Mouse (Mus musculus) ES-Bruce4 (cell line): ENCODE data around the gene Dexi. TPM values are rescaled to one million over a fixed set of nuclear protein-coding genes. Genes with fewer than 3 reads are reported as not detected.
A peak's percentile ranks its signal among the peaks of the same experiment; 100 is the strongest.

Source experiments
- H3K27ac ChIP-seq: 2 replicates; pipeline ENCODE4 v1.5.1; 2012; ENCODE audit warnings: low read length, inconsistent platforms; ENCODE audit not compliant: insufficient read depth
- H3K27me3 ChIP-seq: 2 replicates; pipeline ENCODE4 v1.6.1; 2012; ENCODE audit warnings: mild to moderate bottlenecking, low read length, inconsistent platforms; ENCODE audit not compliant: control insufficient read depth, poor library complexity, insufficient read depth, severe bottlenecking
- H3K36me3 ChIP-seq: 2 replicates; pipeline ENCODE4 v1.6.1; 2012; ENCODE audit warnings: inconsistent platforms, mild to moderate bottlenecking, low read length, moderate library complexity; ENCODE audit not compliant: control insufficient read depth, poor library complexity, insufficient read depth, severe bottlenecking
- H3K4me1 ChIP-seq: one replicate; pipeline ENCODE4 v1.8.1; 2011; ENCODE audit warnings: low read length; ENCODE audit not compliant: control insufficient read depth, insufficient read depth
- H3K4me3 ChIP-seq: 2 replicates; pipeline ENCODE4 v1.5.1; 2011; ENCODE audit warnings: low read depth, mild to moderate bottlenecking, low read length
- H3K9ac ChIP-seq: 2 replicates; pipeline ENCODE4 v1.6.1; 2012; ENCODE audit warnings: low read depth, mild to moderate bottlenecking, inconsistent platforms; ENCODE audit not compliant: poor library complexity, severe bottlenecking
- H3K9me3 ChIP-seq: replicated peaks from 2 replicates; pipeline ENCODE4 v1.6.1; 2012; ENCODE audit warnings: mild to moderate bottlenecking, low read length, inconsistent platforms; ENCODE audit not compliant: control insufficient read depth, poor library complexity, insufficient read depth, severe bottlenecking
- CTCF ChIP-seq: IDR thresholded peaks from one replicate; pipeline ENCODE4 v1.8.1; 2011; ENCODE audit warnings: low read depth, low read length
- EP300 ChIP-seq: IDR thresholded peaks from 2 replicates; pipeline ENCODE4 v1.6.1; 2011; ENCODE audit warnings: low read depth, low read length; ENCODE audit not compliant: insufficient read depth
- POLR2A ChIP-seq: IDR thresholded peaks from one replicate; pipeline ENCODE4 v1.8.1; 2011; ENCODE audit warnings: low read length; ENCODE audit not compliant: insufficient read depth
- polyA plus RNA-seq: library from polyadenylated mRNA; stranded (reverse); fragments of >200 nt; gene quantifications from 2 replicates; pipeline ENCODE4 v1.2.4, GENCODE M21; 2011; ENCODE audit warnings: low read depth; ENCODE audit not compliant: missing spikeins, insufficient read depth, insufficient read length

Gene Dexi
- polyA plus RNA-seq, 1 experiment: 7.0 TPM

DNA sequence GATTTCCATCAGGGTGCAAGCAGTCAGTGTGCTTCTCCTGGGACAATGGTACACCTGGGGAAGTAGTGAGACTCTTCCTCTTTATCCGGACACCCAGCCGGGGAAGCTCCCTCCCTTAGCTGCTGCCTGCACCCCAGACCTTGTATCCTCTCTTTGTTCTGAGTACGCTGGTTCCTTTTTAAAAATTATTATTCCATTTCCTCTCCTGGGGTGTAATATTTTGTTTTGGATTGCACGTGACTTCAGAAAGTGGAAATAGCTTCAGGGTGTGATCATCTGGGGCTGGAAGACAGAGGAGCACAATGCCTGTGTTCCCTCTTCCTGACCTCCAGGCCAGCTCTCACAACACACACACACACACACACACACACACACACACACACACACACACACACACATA, 60.5 kb downstream of the Dexi start:
- Histone ChIP-seq H3K36me3 (no peaks in the 10 kb centered on the region), H3K4me3 (no peak overlapping the region), H3K27me3 (no peaks in the 10 kb centered on the region), H3K9ac (no peak overlapping the region), H3K9me3 (no peaks in the 10 kb centered on the region), H3K4me1 (peaks cover 2% of the 10 kb centered on the region), H3K27ac (no peak overlapping the region)
- TF ChIP-seq EP300 (no peak), POLR2A (no peak), CTCF (no peak)

DNA sequence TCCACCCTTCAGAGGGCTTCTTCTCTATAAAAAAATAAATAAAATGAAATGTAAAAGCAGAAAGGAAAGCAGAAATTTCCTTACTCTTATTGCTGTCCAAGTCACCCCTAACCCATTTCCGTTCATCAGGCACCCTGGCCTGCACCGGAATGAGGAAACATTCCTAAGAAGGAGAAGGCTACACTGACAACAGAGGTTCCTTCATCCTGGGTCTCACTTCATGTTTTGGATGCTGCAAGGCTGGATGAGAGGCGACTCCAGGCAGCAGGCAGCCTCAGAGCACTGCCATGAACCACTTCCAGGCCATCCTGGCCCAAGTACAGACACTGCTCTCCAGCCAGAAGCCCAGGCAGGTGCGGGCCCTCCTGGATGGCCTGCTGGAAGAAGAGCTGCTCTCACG, 63.0 kb downstream of the Dexi start, which contains the start of gene Ciita:
TSS of gene Ciita (plus strand) at position 203 of the 400 bp plus-strand sequence.
- Histone ChIP-seq H3K4me1 (peaks cover 2% of the 10 kb centered on the region), H3K9me3 (no peaks in the 10 kb centered on the region), H3K9ac (no peak within 1 kb of the TSS), H3K4me3 (no peak within 1 kb of the TSS), H3K27me3 (no peaks in the 10 kb centered on the region), H3K36me3 (no peaks in the 10 kb centered on the region), H3K27ac (no peak within 1 kb of the TSS)
- no peak for TF ChIP-seq EP300
- no peak for TF ChIP-seq POLR2A
- TF ChIP-seq CTCF: no peak

DNA sequence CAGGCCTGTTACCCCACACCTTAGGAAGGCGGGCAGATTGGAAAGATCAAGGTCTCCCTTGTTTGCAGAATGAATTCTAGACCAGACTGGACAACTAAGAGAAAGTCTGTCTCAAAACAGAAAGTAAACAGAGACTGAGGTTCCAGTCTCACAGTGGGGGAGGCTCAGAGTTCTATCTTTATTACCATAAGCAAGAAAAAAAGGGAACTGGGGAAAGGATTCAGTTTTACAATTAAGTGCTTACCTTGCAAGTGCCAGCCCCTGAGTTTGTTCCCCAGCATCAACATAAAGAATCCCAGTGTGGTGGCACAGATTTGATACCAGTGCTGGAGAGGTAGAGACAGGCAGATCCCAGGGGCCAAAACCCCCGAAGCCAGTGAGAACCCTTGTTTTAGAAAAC, 66.9 kb downstream of the Dexi start:
- Histone ChIP-seq H3K27me3 (no peaks in the 10 kb centered on the region), H3K4me3 (no peak overlapping the region), H3K4me1 (peaks cover 2% of the 10 kb centered on the region), H3K36me3 (no peaks in the 10 kb centered on the region), H3K9me3 (no peaks in the 10 kb centered on the region), H3K27ac (no peak overlapping the region), H3K9ac (no peak overlapping the region)
- TF ChIP-seq CTCF (no peak), EP300 (no peak), POLR2A (no peak)

DNA sequence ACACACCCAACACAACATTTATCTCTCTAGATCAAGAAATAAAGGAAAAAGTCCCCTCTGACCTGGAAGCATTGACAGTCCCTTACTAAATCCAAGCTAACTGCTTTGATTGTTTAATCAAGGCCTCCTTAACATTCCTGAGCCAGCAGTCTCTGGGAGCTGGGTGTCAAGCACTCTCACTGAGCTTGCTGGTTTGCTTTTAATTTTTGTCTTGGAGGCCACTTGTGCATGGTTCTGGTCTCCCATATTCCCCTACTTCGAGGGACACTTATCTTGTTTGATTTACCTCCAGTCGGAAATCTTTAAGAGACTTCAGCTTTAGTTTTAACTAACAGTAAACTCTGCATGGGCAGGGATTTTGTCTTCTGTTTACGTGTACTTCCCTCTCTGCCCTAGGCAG, 67.9 kb downstream of the Dexi start:
- no peak overlapping the region for H3K9ac ChIP-seq
- peaks cover 2% of the 10 kb centered on the region for H3K4me1 ChIP-seq
- no peaks in the 10 kb centered on the region for H3K27me3 ChIP-seq
- no peak overlapping the region for H3K4me3 ChIP-seq
- no peak for TF ChIP-seq CTCF
- no peak for TF ChIP-seq EP300
- no peak for TF ChIP-seq POLR2A
- H3K36me3 ChIP-seq: no peaks in the 10 kb centered on the region
- no peak overlapping the region for H3K27ac ChIP-seq
- H3K9me3 ChIP-seq: no peaks in the 10 kb centered on the region

DNA sequence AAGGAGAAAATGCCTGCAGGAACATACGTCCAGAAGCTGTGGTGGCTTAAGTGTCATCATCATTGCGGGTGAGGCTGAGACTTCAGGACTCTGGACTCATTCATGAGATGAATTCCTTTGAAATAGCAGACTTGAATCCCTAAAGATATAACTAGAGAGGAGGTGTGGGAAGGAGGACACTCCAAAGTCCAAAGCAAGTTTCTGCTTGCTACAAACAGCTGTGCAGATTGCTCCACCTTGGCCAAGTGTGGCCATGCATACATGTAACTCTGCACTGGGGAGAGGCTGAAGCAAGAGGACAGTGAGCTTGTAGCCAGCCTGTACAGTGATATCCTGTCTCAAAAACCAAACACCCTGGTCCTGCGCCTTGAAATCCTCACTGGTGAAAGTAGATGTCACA, 70.9 kb downstream of the Dexi start:
- Histone ChIP-seq H3K4me1 (no peaks in the 10 kb centered on the region), H3K27ac (no peak overlapping the region), H3K9me3 (no peaks in the 10 kb centered on the region), H3K4me3 (no peak overlapping the region), H3K27me3 (no peaks in the 10 kb centered on the region), H3K9ac (no peak overlapping the region), H3K36me3 (no peaks in the 10 kb centered on the region)
- no peak for TF ChIP-seq EP300
- no peak for TF ChIP-seq POLR2A

DNA sequence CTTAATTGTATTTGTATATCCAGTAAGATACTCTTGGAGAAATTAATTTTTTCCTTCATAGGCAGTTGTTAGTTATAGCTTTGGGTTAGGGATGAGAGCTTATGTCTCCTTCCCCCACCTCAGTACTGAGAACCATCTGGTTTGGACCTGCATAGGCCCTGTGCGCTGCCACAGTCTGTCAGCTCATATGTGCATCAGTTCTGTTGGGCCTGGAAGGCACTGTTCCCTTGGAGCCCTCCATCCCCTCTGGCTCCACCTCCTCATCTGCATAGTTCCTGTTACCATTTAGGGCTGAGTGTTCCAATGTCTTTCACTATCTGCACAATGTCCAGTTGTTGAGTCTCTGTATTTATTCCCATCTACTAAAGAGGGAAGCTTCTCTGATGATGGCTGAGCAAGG, 74.7 kb downstream of the Dexi start:
- Histone ChIP-seq H3K27ac (peak overlapping the region; percentile 18), H3K9me3 (no peaks in the 10 kb centered on the region), H3K4me1 (peaks cover 6% of the 10 kb centered on the region), H3K36me3 (no peaks in the 10 kb centered on the region), H3K9ac (no peak overlapping the region), H3K4me3 (no peak overlapping the region), H3K27me3 (no peaks in the 10 kb centered on the region)
- TF ChIP-seq POLR2A (no peak), CTCF (no peak), EP300 (no peak)
